Mouse (Mus musculus) Patski (cell line): ENCODE results near the gene Pomgnt1. TPM values are rescaled to one million over a fixed set of nuclear protein-coding genes. Genes with fewer than 3 reads are reported as not detected.

Experiments
- ATAC-seq: fragments of 100-300 bp; one replicate; pipeline ENCODE4 v1.8.0; 2021
- CTCF ChIA-PET: fragments of 350-600 bp; sonication (Branson Sonifier 250); formaldehyde crosslinking; loops from one replicate; lab custom pipeline; 2022; ENCODE audit warnings: inconsistent platforms; lab: Charles Lee
- POLR2A ChIA-PET: fragments of 350-600 bp; sonication (Branson Sonifier 250); formaldehyde crosslinking; loops from one replicate; lab custom pipeline; 2022; ENCODE audit warnings: antibody characterized with exemption, inconsistent platforms; lab: Charles Lee
- DNase-seq: peaks from one replicate; pipeline ENCODE4 v3.0.0-alpha.2; 2011; ENCODE audit warnings: low read depth, low spot score
- H3K27me3 ChIP-seq: fragments of 371-371 bp; one replicate; pipeline ENCODE4 v1.5.1; 2021
- CTCF ChIP-seq: fragments of 100-300 bp; IDR thresholded peaks from one replicate; pipeline ENCODE4 v1.5.1; 2021
- in situ Hi-C: fragments of 300-500 bp; cut with MboI; formaldehyde crosslinking; loops from 3 replicates; pipeline ENCODE4 v1.11.1; 2018; ENCODE audit warnings: low pct_unique_long_range_greater_than_20kb, mixed read lengths
- polyA plus RNA-seq: library from polyadenylated mRNA; unstranded; gene quantifications from one replicate; pipeline ENCODE4 v1.2.3, GENCODE M21; 2021

The Pomgnt1 gene
- polyA plus RNA-seq, 1 experiment from 2014 or later: 57.6 TPM

DNA sequence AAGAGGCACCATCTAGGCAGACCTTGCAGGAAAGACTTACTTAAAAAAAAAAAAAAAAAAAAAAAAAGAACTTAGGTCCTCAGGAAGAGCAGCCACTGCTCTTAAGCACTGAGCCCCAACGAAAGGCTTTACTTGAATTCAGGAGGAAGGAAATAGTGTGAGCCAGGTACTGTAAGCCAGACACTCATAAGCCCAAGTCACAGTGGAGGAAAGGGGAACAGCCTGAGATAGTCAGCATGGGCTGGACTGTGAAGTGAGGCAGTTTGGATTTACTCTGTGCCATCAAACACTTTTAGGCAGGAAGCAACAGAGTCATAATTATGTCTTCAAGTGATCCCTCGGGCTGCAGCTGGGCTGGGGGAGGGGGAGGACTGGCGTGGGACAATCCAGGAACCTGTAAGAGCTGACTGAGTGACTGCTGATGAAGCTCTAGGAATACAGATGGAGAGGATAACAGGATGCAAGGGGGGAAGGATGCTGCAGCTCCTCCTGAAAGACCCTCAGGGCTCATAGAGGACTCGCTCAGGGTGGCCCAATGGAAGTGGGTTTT, 68.7 kb downstream of the Pomgnt1 start:
- TF ChIP-seq CTCF: no peak
- CTCF ChIA-PET: no interaction called here
- no peaks in the 10 kb centered on the region for H3K27me3 ChIP-seq
- in situ Hi-C loops: no loop called here
- POLR2A ChIA-PET: no interaction called here
- ATAC-seq (no peak), DNase-seq (no peak)

DNA sequence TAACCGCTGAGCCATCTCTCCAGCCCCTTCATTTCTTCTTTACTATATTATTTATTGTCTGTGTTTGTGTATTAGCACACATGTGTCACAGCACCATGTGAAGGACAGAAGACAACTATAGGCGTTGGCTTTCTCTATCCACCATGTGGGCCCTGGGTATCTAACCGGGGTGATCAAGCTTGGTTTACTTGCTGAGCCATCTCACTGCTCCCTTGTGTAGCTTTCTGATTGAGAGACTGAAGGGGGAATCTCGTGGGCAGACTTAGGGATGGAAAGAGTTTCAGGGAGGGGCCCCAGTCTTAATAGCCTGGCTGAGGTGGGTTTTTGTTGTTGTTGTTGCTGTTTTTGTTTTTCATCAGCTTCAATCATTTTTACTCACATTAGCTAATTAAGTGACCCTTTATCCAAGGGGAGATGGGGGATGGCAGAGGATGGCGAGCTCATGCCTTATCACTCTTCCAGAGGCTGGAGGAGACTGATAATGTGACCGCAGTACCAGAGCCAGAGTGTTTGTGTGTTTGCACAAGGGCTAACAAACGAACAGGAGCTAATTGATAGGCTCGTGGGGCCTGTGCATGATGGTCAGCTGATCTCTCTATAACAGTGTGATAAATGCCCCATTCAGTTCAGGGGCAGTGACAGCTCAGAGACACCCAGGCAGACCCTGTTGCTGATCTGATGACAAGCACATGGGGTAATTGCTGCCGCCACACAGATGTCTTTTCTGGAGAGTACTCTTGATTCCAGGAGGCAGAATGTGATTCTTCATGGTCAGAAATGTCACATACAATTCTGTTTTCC, 70.1 kb downstream of the Pomgnt1 start:
- ChIA-PET POLR2A (interaction anchor here (0.6 kb wide), 1 partner anchor 283 kb away, joined by 3 read pairs; no protein-coding TSS in a partner anchor), CTCF (interaction anchor here (1.1 kb wide), 1 partner anchor 17 kb away, joined by 3 read pairs; no protein-coding TSS in a partner anchor)
- DNase-seq: no peak
- no peak for TF ChIP-seq CTCF
- no peaks in the 10 kb centered on the region for H3K27me3 ChIP-seq
- no peak for ATAC-seq
- in situ Hi-C loops: no loop called here

DNA sequence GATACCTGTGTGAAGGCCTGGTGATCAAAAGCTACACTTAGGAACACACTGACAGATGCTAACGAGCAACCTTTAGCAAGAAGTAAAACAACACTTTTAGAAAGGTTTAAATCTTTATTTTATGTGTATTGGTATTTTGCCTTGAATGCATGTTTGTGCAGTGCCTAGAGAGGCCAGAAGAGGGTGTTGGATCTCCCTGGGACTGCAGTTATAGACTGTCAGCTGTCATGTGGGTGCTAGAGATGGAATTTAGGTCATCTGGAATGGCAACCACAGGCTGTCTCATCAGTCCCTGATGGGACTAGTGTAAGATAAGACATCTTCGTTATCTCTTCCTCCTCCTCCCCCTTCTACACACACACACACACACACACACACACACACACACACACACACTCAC, 74.8 kb downstream of the Pomgnt1 start:
- TF ChIP-seq CTCF: peak; percentile 49
- ATAC-seq (no peak), DNase-seq (no peak)
- in situ Hi-C loops: no loop called here
- ChIA-PET POLR2A (interaction anchor here (0.6 kb wide), 1 partner anchor 262 kb away, joined by 3 read pairs; no protein-coding TSS in a partner anchor), CTCF (no interaction called here)
- no peaks in the 10 kb centered on the region for H3K27me3 ChIP-seq

DNA sequence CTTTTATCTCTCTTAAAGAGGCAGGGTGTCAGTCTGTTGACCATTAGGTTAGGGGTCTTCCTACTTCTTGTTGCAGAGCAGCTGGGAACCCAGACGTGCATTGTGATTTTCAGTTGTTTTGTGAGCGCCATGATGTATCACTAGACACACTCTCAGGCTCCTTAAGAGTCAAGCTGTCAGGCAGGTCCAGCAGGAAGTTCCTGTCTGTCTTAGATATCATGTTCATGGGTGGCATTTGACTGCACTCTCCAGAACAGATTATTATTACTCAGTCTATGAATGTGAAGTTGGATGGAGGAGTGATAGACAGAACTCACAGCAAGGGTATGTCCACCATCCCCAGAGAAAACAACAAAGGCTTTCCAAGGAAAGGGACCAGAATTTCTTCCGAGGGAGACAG, 80.8 kb downstream of the Pomgnt1 start:
- in situ Hi-C loops: no loop called here
- ChIA-PET CTCF (no interaction called here), POLR2A (no interaction called here)
- ATAC-seq (no peak), DNase-seq (no peak)
- H3K27me3 ChIP-seq: no peaks in the 10 kb centered on the region
- no peak for TF ChIP-seq CTCF

DNA sequence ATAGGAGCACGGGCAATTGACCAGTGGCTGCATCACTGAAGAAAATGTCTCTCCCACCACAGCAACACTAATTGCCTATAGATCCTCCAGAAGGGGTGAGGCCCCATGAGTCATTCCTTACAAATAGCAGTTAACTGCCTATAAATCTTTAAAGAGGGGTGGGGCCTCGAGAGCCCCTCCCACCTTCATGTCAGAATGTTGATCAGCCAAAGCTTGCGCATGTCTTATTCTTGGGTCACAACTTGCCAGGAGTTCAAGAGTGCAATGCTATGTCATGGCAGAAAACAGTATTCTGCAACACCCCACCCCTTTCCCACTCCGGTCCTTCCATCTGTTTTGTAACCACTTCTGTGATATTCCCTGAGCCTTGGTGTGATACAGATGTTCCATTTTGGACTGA, 82.9 kb downstream of the Pomgnt1 start:
- TF ChIP-seq CTCF: no peak
- no peaks in the 10 kb centered on the region for H3K27me3 ChIP-seq
- DNase-seq: no peak

DNA sequence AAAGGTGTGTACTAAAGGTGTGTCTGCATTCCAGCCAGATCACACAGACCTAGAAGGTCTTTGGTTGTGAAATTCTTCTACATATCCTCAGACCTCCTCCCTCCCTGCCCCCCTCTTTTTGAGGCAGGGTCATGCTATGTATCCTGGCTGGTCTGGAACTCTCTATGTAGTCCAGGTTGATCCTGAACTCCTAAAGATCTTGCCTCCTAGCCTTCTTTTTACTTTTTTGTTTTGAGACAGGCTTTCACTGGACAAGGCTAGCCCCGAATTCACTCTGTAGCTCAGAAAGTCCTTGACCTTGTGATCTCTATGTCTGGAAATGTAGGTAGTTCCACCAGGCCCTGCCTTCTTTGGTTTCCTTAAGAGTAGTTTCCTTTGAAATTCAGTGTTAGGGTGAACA, 85.3 kb downstream of the Pomgnt1 start:
- ATAC-seq (no peak), DNase-seq (no peak)
- in situ Hi-C loops: no loop called here
- H3K27me3 ChIP-seq: no peaks in the 10 kb centered on the region
- POLR2A ChIA-PET: no interaction called here
- TF ChIP-seq CTCF: no peak
- CTCF ChIA-PET: no interaction called here

More for the DNA sequence above, 82.9 kb downstream of the Pomgnt1 start:
- in situ Hi-C loops: no loop called here
- ChIA-PET POLR2A (no interaction called here), CTCF (no interaction called here)
- ATAC-seq: no peak

Other genes with a start within 250 kb of the Pomgnt1 start
- not detected for gene Kncn, start 239.4 kb upstream of the Pomgnt1 start, polyA plus RNA-seq
- gene 6430628N08Rik, start 233.2 kb upstream of the Pomgnt1 start, polyA plus RNA-seq: not detected
- not detected for gene Dmbx1, start 183.9 kb upstream of the Pomgnt1 start, polyA plus RNA-seq
- gene Faah, start 105.9 kb upstream of the Pomgnt1 start, polyA plus RNA-seq: 3.4 TPM
- gene Nsun4, start 70.0 kb upstream of the Pomgnt1 start, polyA plus RNA-seq: 7.2 TPM
- gene Uqcrh, start 48.8 kb upstream of the Pomgnt1 start, polyA plus RNA-seq: 441 TPM
- 58.3 TPM for gene Lrrc41, start 48.6 kb upstream of the Pomgnt1 start, polyA plus RNA-seq
- 5.6 TPM for gene Rad54l, start 150 bp upstream of the Pomgnt1 start, polyA plus RNA-seq
- 8.3 TPM for gene Lurap1, start 27.5 kb downstream of the Pomgnt1 start, polyA plus RNA-seq
- 0.06 TPM for gene Tspan1, start 43.8 kb downstream of the Pomgnt1 start, polyA plus RNA-seq
- gene 1700042G07Rik, start 49.5 kb downstream of the Pomgnt1 start, polyA plus RNA-seq: not detected
- not detected for gene Gm49337, start 49.5 kb downstream of the Pomgnt1 start, polyA plus RNA-seq
- gene Pik3r3, start 97.8 kb downstream of the Pomgnt1 start, polyA plus RNA-seq: 15.6 TPM